In genomic region chr9:123206526-123206925, GRCm38 (mm10) we compare ENCODE assay signal across 21 mouse cellular contexts. TPM values are rescaled to one million over a fixed set of nuclear protein-coding genes. Genes with fewer than 3 reads are reported as not detected.
DNase-seq lines count a peak whose midpoint lies in the region; ATAC-seq and TF ChIP-seq lines count a peak whose summit lies in the region.
"Had no signal": no experiment of that assay in that cellular context is flagged by ENCODE, and none has a peak within 500 bp of the region (broad histone marks: within the 10 kb centered on the region; RNA-seq: fewer than 3 reads in every experiment).

No protein-coding gene starts in this region.

- H3K36me3 ChIP-seq in liver, postnatal 0 days (replicated peaks; ENCODE audit: insufficient read depth, low read length), result no peaks in the 10 kb centered on the region
- H3K36me3 ChIP-seq in liver, embryonic 12.5 days, result no peaks in the 10 kb centered on the region
- no peaks in the 10 kb centered on the region for H3K36me3 ChIP-seq in stomach, embryonic 15.5 days
- H3K36me3 ChIP-seq: heart, embryonic 13.5 days; limb, embryonic 13.5 days; midbrain, embryonic 15.5 days had no signal

- peak overlapping the region; percentile 62; the same call in 1 of the 2 replicates for H3K27ac ChIP-seq in liver, postnatal 0 days (ENCODE audit: low read depth)
- H3K27ac ChIP-seq in liver, embryonic 12.5 days, result no peak overlapping the region
- peak overlapping the region; percentile 8; the same call in 1 of the 2 replicates for H3K27ac ChIP-seq in stomach, embryonic 15.5 days
- H3K27ac ChIP-seq: heart, embryonic 13.5 days; hindbrain, postnatal 0 days; limb, embryonic 13.5 days; midbrain, embryonic 15.5 days had no signal

- peaks cover 17% of the 10 kb centered on the region for H3K4me1 ChIP-seq in liver, postnatal 0 days (ENCODE audit: insufficient read depth)
- no peaks in the 10 kb centered on the region for H3K4me1 ChIP-seq in liver, embryonic 12.5 days
- H3K4me1 ChIP-seq in stomach, embryonic 15.5 days, result no peaks in the 10 kb centered on the region; the same call in 1 of the 2 replicates
- H3K4me1 ChIP-seq: limb, embryonic 13.5 days; midbrain, embryonic 15.5 days had no signal

- no peak for TF ChIP-seq CTCF in liver, postnatal 0 days (IDR thresholded peaks at IDR 0.05; ENCODE audit: low read depth)

- H3K9me3 ChIP-seq in liver, postnatal 0 days (ENCODE audit: low read length), result no peaks in the 10 kb centered on the region
- H3K9me3 ChIP-seq in liver, embryonic 12.5 days (replicated peaks), result no peaks in the 10 kb centered on the region
- no peaks in the 10 kb centered on the region for H3K9me3 ChIP-seq in stomach, embryonic 15.5 days
- H3K9me3 ChIP-seq: heart, embryonic 13.5 days; limb, embryonic 13.5 days; midbrain, embryonic 15.5 days had no signal

- no peak for TF ChIP-seq EP300 in liver, postnatal 0 days (IDR thresholded peaks at IDR 0.05; ENCODE audit: low read depth)

- H3K4me3 ChIP-seq in liver, postnatal 0 days (ENCODE audit: low read depth, low read length), result no peak overlapping the region
- no peak overlapping the region for H3K4me3 ChIP-seq in liver, embryonic 12.5 days
- no peak overlapping the region for H3K4me3 ChIP-seq in stomach, embryonic 15.5 days (replicated peaks)
- H3K4me3 ChIP-seq: heart, embryonic 13.5 days; limb, embryonic 13.5 days; midbrain, embryonic 15.5 days had no signal

- DNase-seq in liver, postnatal 0 days, result no peak
- peak; percentile 18 for DNase-seq in ZHBTc4 (ENCODE audit: low read depth, low spot score)
- peak; percentile 61 for DNase-seq in kidney, adult 9 months
- DNase-seq in B cell, adult 2 months, result no peak
- no peak for DNase-seq in layer of hippocampus, postnatal 14 days (ENCODE audit: low spot score in 2 of 2)
- DNase-seq: cerebellum, adult 18-20 months; heart, postnatal 4 days; spleen, adult 18-20 months; thymus, postnatal 14 days had no signal

- H3K4me2 ChIP-seq in liver, postnatal 0 days (ENCODE audit: low read depth, low read length), result no peak overlapping the region
- H3K4me2 ChIP-seq in liver, embryonic 12.5 days, result no peak overlapping the region
- H3K4me2 ChIP-seq in stomach, embryonic 15.5 days, result no peak overlapping the region
- H3K4me2 ChIP-seq: heart, embryonic 13.5 days; limb, embryonic 13.5 days; midbrain, embryonic 15.5 days had no signal

- no peak overlapping the region for H3K9ac ChIP-seq in liver, postnatal 0 days (replicated peaks)
- H3K9ac ChIP-seq in liver, embryonic 12.5 days, result no peak overlapping the region
- H3K9ac ChIP-seq in stomach, embryonic 15.5 days, result no peak overlapping the region
- H3K9ac ChIP-seq: heart, embryonic 13.5 days; limb, embryonic 13.5 days; midbrain, embryonic 15.5 days had no signal

- H3K27me3 ChIP-seq in liver, postnatal 0 days (ENCODE audit: insufficient read depth, low read length), result no peaks in the 10 kb centered on the region
- H3K27me3 ChIP-seq in liver, embryonic 12.5 days (replicated peaks), result no peaks in the 10 kb centered on the region; the same call in 1 of the 2 replicates
- H3K27me3 ChIP-seq in stomach, embryonic 15.5 days (replicated peaks), result no peaks in the 10 kb centered on the region
- H3K27me3 ChIP-seq: heart, embryonic 13.5 days; limb, embryonic 13.5 days; midbrain, embryonic 15.5 days had no signal

- 42% methylated on average over 2 of the region's 2 CpGs for WGBS in liver, postnatal 0 days (ENCODE audit: insufficient replicate concordance)
- WGBS in liver, embryonic 12.5 days (ENCODE audit: insufficient replicate concordance), result 40% methylated on average over 2 of the region's 2 CpGs
- 16% methylated on average over 2 of the region's 2 CpGs for WGBS in stomach, embryonic 15.5 days

- ATAC-seq in liver, postnatal 0 days, result 0 out of 2 replicates have a peak, but pooled peaks have one; percentile 36
- ATAC-seq in liver, embryonic 12.5 days, result no peak
- no peak for ATAC-seq in stomach, embryonic 15.5 days (ENCODE audit: insufficient read depth, low FRiP score, low read depth)
- ATAC-seq: CD4-positive, CD25-positive, alpha-beta regulatory T cell, adult 4 months; forebrain, embryonic 16.5 days; hindbrain, postnatal 0 days; midbrain, embryonic 15.5 days had no signal

RNA-seq across cellular contexts. Expression of gene Cdcp1, which starts 9.3 kb away (rescaled TPM):
- polyA plus RNA-seq in liver, postnatal 0 days (2015; fragmentation: Nextera tagmentation; extraction: Ambion mirVana), result 0.90 and 1.2 TPM in 2 replicates
- 0.18 and 0.25 TPM in 2 replicates for polyA plus RNA-seq in liver, embryonic 12.5 days (2016; fragmentation: Nextera tagmentation; extraction: Ambion mirVana)
- polyA plus RNA-seq in stomach, embryonic 15.5 days (2015; fragmentation: Nextera tagmentation; extraction: Ambion mirVana), result 13.5 and 15.3 TPM in 2 replicates
- not detected for total RNA-seq in layer of hippocampus, postnatal 14 days (2021)
- total RNA-seq: gastrocnemius, postnatal 4 days; layer of hippocampus, adult 18-20 months; megakaryocyte, adult 5-6 weeks had no signal

RNA-seq across cellular contexts. Expression of gene Tmem158, which starts 54.0 kb away (rescaled TPM):
- polyA plus RNA-seq in liver, postnatal 0 days (2015; fragmentation: Nextera tagmentation; extraction: Ambion mirVana), result 2.8 and 3.6 TPM in 2 replicates
- 12.6 and 12.8 TPM in 2 replicates for polyA plus RNA-seq in liver, embryonic 12.5 days (2016; fragmentation: Nextera tagmentation; extraction: Ambion mirVana)
- 14.9 and 17.1 TPM in 2 replicates for polyA plus RNA-seq in stomach, embryonic 15.5 days (2015; fragmentation: Nextera tagmentation; extraction: Ambion mirVana)
- 10 to 100 TPM; 43.5 to 46.6 TPM for total RNA-seq in layer of hippocampus, postnatal 14 days (2021)

RNA-seq across cellular contexts. Expression of gene Clec3b, which starts 55.8 kb away (rescaled TPM):
- 0.28 TPM in 1 of 2 replicates, not detected in the other for polyA plus RNA-seq in liver, postnatal 0 days (2015; fragmentation: Nextera tagmentation; extraction: Ambion mirVana)
- polyA plus RNA-seq in liver, embryonic 12.5 days (2016; fragmentation: Nextera tagmentation; extraction: Ambion mirVana), result not detected in 2 replicates
- polyA plus RNA-seq in stomach, embryonic 15.5 days (2015; fragmentation: Nextera tagmentation; extraction: Ambion mirVana), result 1.2 and 2.0 TPM in 2 replicates
- 1 to 10 TPM; 4.1 to 6.7 TPM for total RNA-seq in layer of hippocampus, postnatal 14 days (2021)
- total RNA-seq: megakaryocyte, adult 5-6 weeks had no signal
- polyA plus RNA-seq: CD4-positive, CD25-positive, alpha-beta regulatory T cell, adult 4 months; embryonic facial prominence, embryonic 11.5 days had no signal

Comparison
In these comparisons a context has a peak if more than half of its experiments do, and no peak if none do; other contexts are left out.
1. DNase-seq: peak in ZHBTc4 (single experiment) and kidney, adult 9 months (single experiment); none in liver, postnatal 0 days (single experiment), B cell, adult 2 months (0 of 2) and layer of hippocampus, postnatal 14 days (0 of 2).